Mouse (Mus musculus) liver (tissue): ENCODE measurements around the gene Aes.

ENCODE experiments used
- DNase-seq: peaks from one replicate; pipeline ENCODE4 v3.0.0-alpha.2; 2020; ENCODE audit warnings: mixed read lengths

Aes gene

GRCm38 (mm10) chr10:81570238-81570800 lies 11.0 kb downstream of the Aes start:
- DNase-seq = no peak

GRCm38 (mm10) chr10:81570831-81571500 lies 11.7 kb downstream of the Aes start:
- peak; percentile 93 for DNase-seq

- peak; percentile 95 for DNase-seq
Measured at GRCm38 (mm10) chr10:81571501-81571876, 12.2 kb downstream of the Aes start.

GRCm38 (mm10) chr10:81572133-81572671 lies 12.9 kb downstream of the Aes start:
- DNase-seq = no peak

GRCm38 (mm10) chr10:81572975-81573374 lies 13.7 kb downstream of the Aes start:
- peak; percentile 87 for DNase-seq

- DNase-seq = no peak
Measured at GRCm38 (mm10) chr10:81574081-81575056, 15.1 kb downstream of the Aes start, which contains the start of gene Tle2. Gene Tle2 (plus strand): TSS chr10:81574561.

GRCm38 (mm10) chr10:81575208-81575631 lies 15.9 kb downstream of the Aes start:
- DNase-seq = peak; percentile 59

GRCm38 (mm10) chr10:81575695-81576094 lies 16.4 kb downstream of the Aes start:
- peak; percentile 58 for DNase-seq

- no peak for DNase-seq
Measured at GRCm38 (mm10) chr10:81579967-81580366, 20.7 kb downstream of the Aes start.

- DNase-seq = no peak
Measured at GRCm38 (mm10) chr10:81580441-81581070, 21.3 kb downstream of the Aes start.

GRCm38 (mm10) chr10:81583347-81583746 lies 24.1 kb downstream of the Aes start:
- no peak for DNase-seq

GRCm38 (mm10) chr10:81588739-81589138 lies 29.5 kb downstream of the Aes start:
- no peak for DNase-seq

- no peak for DNase-seq
Measured at GRCm38 (mm10) chr10:81591846-81592245, 32.6 kb downstream of the Aes start.

GRCm38 (mm10) chr10:81592631-81593030 lies 33.3 kb downstream of the Aes start:
- no peak for DNase-seq

- DNase-seq = no peak
Measured at GRCm38 (mm10) chr10:81593223-81593622, 33.9 kb downstream of the Aes start.

- no peak for DNase-seq
Measured at GRCm38 (mm10) chr10:81593935-81594334, 34.6 kb downstream of the Aes start.

- no peak for DNase-seq
Measured at GRCm38 (mm10) chr10:81595599-81595998, 36.3 kb downstream of the Aes start.

GRCm38 (mm10) chr10:81596611-81597010 lies 37.3 kb downstream of the Aes start:
- no peak for DNase-seq

GRCm38 (mm10) chr10:81597137-81597950 lies 38.1 kb downstream of the Aes start:
- DNase-seq = no peak

- DNase-seq = no peak
Measured at GRCm38 (mm10) chr10:81598342-81598741, 39.1 kb downstream of the Aes start.

GRCm38 (mm10) chr10:81598871-81599270 lies 39.6 kb downstream of the Aes start:
- no peak for DNase-seq

GRCm38 (mm10) chr10:81599630-81600029 lies 40.3 kb downstream of the Aes start:
- no peak for DNase-seq
